Mouse (Mus musculus) G1E (cell line): ENCODE data around the gene Jmjd1c. TPM values are rescaled to one million over a fixed set of nuclear protein-coding genes. Genes with fewer than 3 reads are reported as not detected.
"Not testable (repeated sequence)": the region's sequence is repeated elsewhere in the genome, so short reads cannot be mapped to it uniquely, and the experiment has no call there.

Experiments
- ATAC-seq: 2 replicates; pipeline ENCODE4 v1.8.0; 2016; ENCODE audit warnings: mild to moderate bottlenecking; ENCODE audit not compliant: insufficient number of reproducible peaks, poor library complexity, low FRiP score, severe bottlenecking; ENCODE audit errors: extremely low read depth
- DNase-seq: peaks from one replicate; pipeline ENCODE4 v3.0.0; 2012; ENCODE audit warnings: low spot score
- H3K27me3 ChIP-seq: 2 replicates; pipeline ENCODE4 v1.6.1; 2012; ENCODE audit warnings: mild to moderate bottlenecking, low read length, inconsistent platforms; ENCODE audit not compliant: insufficient read depth
- H3K36me3 ChIP-seq: replicated peaks from 2 replicates; pipeline ENCODE3; 2012; ENCODE audit warnings: mild to moderate bottlenecking, inconsistent platforms
- H3K4me1 ChIP-seq: 2 replicates; pipeline ENCODE4 v1.6.1; 2012; ENCODE audit warnings: low read depth, low read length, inconsistent platforms, mixed read lengths; ENCODE audit not compliant: insufficient read depth
- H3K4me3 ChIP-seq: 2 replicates; pipeline ENCODE4 v1.5.1; 2012; ENCODE audit warnings: low read depth, mild to moderate bottlenecking, inconsistent platforms, low read length, moderate library complexity, mixed read lengths
- H3K9me3 ChIP-seq: replicated peaks from 2 replicates; pipeline ENCODE4 v1.6.1; 2012; ENCODE audit warnings: inconsistent platforms
- CTCF ChIP-seq: IDR thresholded peaks from 2 replicates; pipeline ENCODE4 v1.5.1; 2012; ENCODE audit warnings: low read depth, low read length, inconsistent platforms, mixed read lengths
- GATA1 ChIP-seq: IDR thresholded peaks from 2 replicates; pipeline ENCODE4 v1.6.1; 2012; ENCODE audit warnings: borderline replicate concordance, low read length, inconsistent platforms, mixed read lengths
- GATA2 ChIP-seq: IDR thresholded peaks from 2 replicates; pipeline ENCODE4 v1.6.1; 2012; ENCODE audit warnings: low read depth, low read length, inconsistent platforms, borderline replicate concordance
- POLR2AphosphoS5 ChIP-seq: IDR thresholded peaks from 2 replicates; pipeline ENCODE4 v1.6.1; 2012; ENCODE audit warnings: low read depth, low read length, inconsistent platforms; ENCODE audit not compliant: insufficient replicate concordance
- TAL1 ChIP-seq: conservative IDR thresholded peaks from 2 replicates; pipeline ENCODE4 v1.6.1; 2012; ENCODE audit warnings: low read depth, low read length, inconsistent platforms, mixed read lengths
- polyA plus RNA-seq: library from polyadenylated mRNA; stranded (reverse); fragments of >175 nt; gene quantifications from 2 replicates; pipeline ENCODE4 v1.2.3, GENCODE M21; 2012
- total RNA-seq, 2 experiments: library from RNA; stranded (forward) in 1 of 2; stranded (reverse) in 1 of 2; fragments of 200-1000 nt in 1 of 2; fragments of >200 nt in 1 of 2; fragmentation: Nextera tagmentation in 1 of 2; gene quantifications; 2 replicates each; pipeline ENCODE4 v1.2.3; 2014 to 2017

Jmjd1c gene
- total and polyA plus RNA-seq, 3 experiments, result 9.1 to 184 (median 102) TPM

- TF ChIP-seq POLR2AphosphoS5, result no peak
- no peak for TF ChIP-seq CTCF
- no peak for TF ChIP-seq TAL1
- TF ChIP-seq GATA2, result no peak
- no peak for TF ChIP-seq GATA1
- ATAC-seq (no peak), DNase-seq (no peak)
- Histone ChIP-seq H3K4me3 (no peak overlapping the region), H3K9me3 (no peaks in the 10 kb centered on the region), H3K4me1 (peaks cover 33% of the 10 kb centered on the region), H3K36me3 (peaks cover 79% of the 10 kb centered on the region), H3K27me3 (no peaks in the 10 kb centered on the region)
Measured at GRCm38 (mm10) chr10:67108096-67108495, 12.2 kb downstream of the Jmjd1c start.

- no peak overlapping the region for H3K4me3 ChIP-seq
- H3K27me3 ChIP-seq, result no peaks in the 10 kb centered on the region
- TF ChIP-seq GATA1 (no peak), CTCF (no peak), POLR2AphosphoS5 (no peak), TAL1 (no peak), GATA2 (no peak)
- peaks cover 70% of the 10 kb centered on the region for H3K36me3 ChIP-seq
- DNase-seq (no peak), ATAC-seq (no peak)
- no peaks in the 10 kb centered on the region for H3K9me3 ChIP-seq
- peaks cover 30% of the 10 kb centered on the region for H3K4me1 ChIP-seq
Measured at GRCm38 (mm10) chr10:67109635-67110034, 13.7 kb downstream of the Jmjd1c start.

GRCm38 (mm10) chr10:67111044-67111798 lies 15.3 kb downstream of the Jmjd1c start:
- TF ChIP-seq GATA2 (no peak), POLR2AphosphoS5 (no peak), GATA1 (no peak), CTCF (no peak), TAL1 (no peak)
- ATAC-seq (no peak), DNase-seq (no peak)
- Histone ChIP-seq H3K4me3 (no peak overlapping the region), H3K36me3 (peaks cover 73% of the 10 kb centered on the region), H3K4me1 (peaks cover 16% of the 10 kb centered on the region), H3K27me3 (no peaks in the 10 kb centered on the region), H3K9me3 (no peaks in the 10 kb centered on the region)

GRCm38 (mm10) chr10:67111799-67112177 lies 15.9 kb downstream of the Jmjd1c start:
- ATAC-seq, result no peak
- H3K9me3 ChIP-seq, result no peaks in the 10 kb centered on the region
- no peaks in the 10 kb centered on the region for H3K27me3 ChIP-seq
- peaks cover 10% of the 10 kb centered on the region for H3K4me1 ChIP-seq
- peaks cover 72% of the 10 kb centered on the region for H3K36me3 ChIP-seq
- H3K4me3 ChIP-seq, result no peak overlapping the region
- DNase-seq, result no peak
- TF ChIP-seq GATA2 (no peak), POLR2AphosphoS5 (no peak), CTCF (no peak), GATA1 (no peak), TAL1 (no peak)

- H3K4me1 ChIP-seq, DNase-seq: not testable (repeated sequence)
Measured at GRCm38 (mm10) chr10:67112967-67113366, 17.0 kb downstream of the Jmjd1c start.

GRCm38 (mm10) chr10:67113833-67114232 lies 17.9 kb downstream of the Jmjd1c start:
- TF ChIP-seq POLR2AphosphoS5 (no peak), CTCF (no peak), GATA1 (no peak), TAL1 (no peak), GATA2 (no peak)
- Histone ChIP-seq H3K9me3 (no peaks in the 10 kb centered on the region), H3K27me3 (no peaks in the 10 kb centered on the region), H3K36me3 (peaks cover 66% of the 10 kb centered on the region), H3K4me1 (peaks cover 13% of the 10 kb centered on the region), H3K4me3 (no peak overlapping the region)
- DNase-seq, result no peak
- no peak for ATAC-seq

More at GRCm38 (mm10) chr10:67112967-67113366, 17.0 kb downstream of the Jmjd1c start:
- not testable (repeated sequence) for ATAC-seq, H3K27me3 ChIP-seq, H3K9me3 ChIP-seq, H3K4me3 ChIP-seq
- peaks cover 69% of the 10 kb centered on the region for H3K36me3 ChIP-seq
